Mouse (Mus musculus) spleen, postnatal 0 days (tissue): ENCODE measurements around the gene Kif7. TPM values are rescaled to one million over a fixed set of nuclear protein-coding genes. Genes with fewer than 3 reads are reported as not detected.

Source experiments
- polyA plus RNA-seq: library from polyadenylated mRNA; unstranded; fragments of >200 nt; fragmentation: Nextera tagmentation; extraction: Ambion mirVana; gene quantifications from 2 replicates; pipeline ENCODE4 v1.2.1, GENCODE M21; 2015

The Kif7 gene
- 0.60 and 1.1 TPM in 2 replicates for polyA plus RNA-seq

GRCm38 (mm10) chr7:79715187-79715981 lies at the start of gene Kif7:
Gene Kif7 (minus strand): TSS chr7:79715720.

GRCm38 (mm10) chr7:79742659-79743536 lies 27.4 kb upstream of the Kif7 start, which contains the start of the genes Pex11a and Wdr93:
Gene Pex11a (minus strand): TSS chr7:79743131.
Gene Wdr93 (plus strand): TSS chr7:79743163.

GRCm38 (mm10) chr7:79732622-79733021 lies 17.1 kb upstream of the Kif7 start, which contains the start of gene Plin1:
Gene Plin1 (minus strand): TSS chr7:79732903.

GRCm38 (mm10) chr7:79659578-79660290 lies 55.8 kb downstream of the Kif7 start, which contains the start of gene Ticrr:
Gene Ticrr (plus strand): TSS chr7:79660196.

Other genes starting within 250 kb of the Kif7 start
- gene Polg, start 249.4 kb downstream of the Kif7 start, polyA plus RNA-seq, result 20.8 and 26.1 TPM in 2 replicates
- 0.25 and 0.34 TPM in 2 replicates for gene Rhcg, start 98.1 kb downstream of the Kif7 start, polyA plus RNA-seq
- gene Ticrr, start 55.5 kb downstream of the Kif7 start, polyA plus RNA-seq, result 7.7 and 8.4 TPM in 2 replicates
- 0.06 TPM in 1 of 2 replicates, not detected in the other for gene Plin1, start 17.2 kb upstream of the Kif7 start, polyA plus RNA-seq
- 2.5 and 4.8 TPM in 2 replicates for gene Pex11a, start 27.4 kb upstream of the Kif7 start, polyA plus RNA-seq
- not detected in 2 replicates for gene Wdr93, start 27.4 kb upstream of the Kif7 start, polyA plus RNA-seq
- gene Mesp1, start 78.1 kb upstream of the Kif7 start, polyA plus RNA-seq, result not detected in 2 replicates
- 0.06 and 0.49 TPM in 2 replicates for gene Mesp2, start 95.0 kb upstream of the Kif7 start, polyA plus RNA-seq
- gene Anpep, start 145.3 kb upstream of the Kif7 start, polyA plus RNA-seq, result 5.6 and 5.8 TPM in 2 replicates
- gene Ap3s2, start 204.9 kb upstream of the Kif7 start, polyA plus RNA-seq, result 10.5 and 11.7 TPM in 2 replicates
- 4.0 and 4.9 TPM in 2 replicates for gene Arpin, start 219.6 kb upstream of the Kif7 start, polyA plus RNA-seq